Comparison of ENCODE assay signal across 23 mouse cellular contexts in the genomic region with DNA sequence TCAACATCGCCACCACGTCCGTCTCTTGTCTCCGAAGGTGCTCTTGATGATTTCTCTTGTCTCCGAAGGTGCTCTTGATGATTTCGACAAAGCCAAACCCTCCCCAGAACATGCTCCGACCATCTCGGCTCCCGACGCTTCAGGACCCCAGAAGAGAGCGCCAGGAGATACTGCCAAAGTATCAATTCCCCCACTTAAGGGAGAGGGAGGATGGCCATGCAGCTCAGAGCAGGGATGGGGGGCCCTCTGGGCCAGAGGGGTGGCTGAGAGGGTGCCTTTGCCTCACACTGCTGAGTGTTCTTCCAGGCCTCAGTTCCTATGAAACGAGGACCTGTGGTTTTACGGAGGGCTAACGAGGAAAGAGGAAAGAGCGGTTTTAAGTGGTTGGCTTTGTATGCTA. TPM values are rescaled to one million over a fixed set of nuclear protein-coding genes. Genes with fewer than 3 reads are reported as not detected.
DNase-seq lines count a peak whose midpoint lies in the region; ATAC-seq and TF ChIP-seq lines count a peak whose summit lies in the region.
"Had no signal": no experiment of that assay in that cellular context is flagged by ENCODE, and none has a peak within 500 bp of the region (broad histone marks: within the 10 kb centered on the region; RNA-seq: fewer than 3 reads in every experiment).

No protein-coding gene starts in this region.

- DNase-seq in embryonic facial prominence, embryonic 10.5 days (ENCODE audit: low spot score): no peak
- DNase-seq in liver, postnatal 0 days: no peak
- no peak for DNase-seq in testis, postnatal 10 days (ENCODE audit: low spot score)
- DNase-seq in B cell, adult 2 months: no peak
- DNase-seq in ovary, postnatal 14 days (ENCODE audit: low spot score): no peak
- DNase-seq: adrenal gland, adult 8-10 months; adrenal gland, postnatal 25 days; cerebellum, adult 11-12 months; cerebellum, adult 8-10 months; cerebellum, postnatal 36 days; embryo, embryonic 11 days; gastrocnemius, adult 2 months; gastrocnemius, postnatal 14 days; heart, adult 18-20 months had no signal

- no peak for TF ChIP-seq EP300 in liver, postnatal 0 days (IDR thresholded peaks at IDR 0.05; ENCODE audit: low read depth)

- 0 out of 2 replicates have a peak overlapping the region, but pooled peaks have one; percentile 86 for H3K4me3 ChIP-seq in embryonic facial prominence, embryonic 15.5 days (replicated peaks)
- no peak overlapping the region for H3K4me3 ChIP-seq in embryonic facial prominence, embryonic 10.5 days
- no peak overlapping the region for H3K4me3 ChIP-seq in liver, postnatal 0 days (ENCODE audit: low read depth, low read length)
- no peak overlapping the region for H3K4me3 ChIP-seq in liver, embryonic 12.5 days
- peak overlapping the region; percentile 81 for H3K4me3 ChIP-seq in testis, adult 2 months (ENCODE audit: control insufficient read depth, low read depth, low read length)

- no peak for TF ChIP-seq POLR2A in testis, adult 2 months (IDR thresholded peaks at IDR 0.05; ENCODE audit: control insufficient read depth, low read depth, low read length)

- no peak for ATAC-seq in embryonic facial prominence, embryonic 15.5 days (ENCODE audit: insufficient number of reproducible peaks, low FRiP score, low TSS enrichment, low read depth)
- no peak for ATAC-seq in liver, postnatal 0 days
- ATAC-seq in liver, embryonic 12.5 days: no peak
- ATAC-seq: activated CD4-positive, CD25-positive, alpha-beta regulatory T cell, adult 4 months; forebrain, embryonic 14.5 days; forebrain, postnatal 0 days; hindbrain, embryonic 16.5 days had no signal

- no peaks in the 10 kb centered on the region for H3K27me3 ChIP-seq in embryonic facial prominence, embryonic 15.5 days
- H3K27me3 ChIP-seq in embryonic facial prominence, embryonic 10.5 days (replicated peaks; ENCODE audit: low read depth, poor library complexity, severe bottlenecking): no peaks in the 10 kb centered on the region
- no peaks in the 10 kb centered on the region for H3K27me3 ChIP-seq in liver, postnatal 0 days (ENCODE audit: insufficient read depth, low read length)
- H3K27me3 ChIP-seq in liver, embryonic 12.5 days (replicated peaks): no peaks in the 10 kb centered on the region
- no peaks in the 10 kb centered on the region for H3K27me3 ChIP-seq in testis, adult 2 months (ENCODE audit: control insufficient read depth, insufficient read depth, low read length)
- H3K27me3 ChIP-seq: CH12.LX; heart, embryonic 13.5 days had no signal

- WGBS in embryonic facial prominence, embryonic 15.5 days: 94% methylated on average over 15 of the region's 15 CpGs
- 95% methylated on average over 15 of the region's 15 CpGs for WGBS in embryonic facial prominence, embryonic 10.5 days
- 90% methylated on average over 15 of the region's 15 CpGs for WGBS in liver, postnatal 0 days (ENCODE audit: insufficient replicate concordance)
- WGBS in liver, embryonic 12.5 days (ENCODE audit: insufficient replicate concordance): 93% methylated on average over 15 of the region's 15 CpGs

- TF ChIP-seq CTCF in liver, postnatal 0 days (IDR thresholded peaks at IDR 0.05; ENCODE audit: low read depth): no peak
- TF ChIP-seq CTCF in testis, adult 2 months (IDR thresholded peaks at IDR 0.05; ENCODE audit: control insufficient read depth, insufficient read depth, insufficient replicate concordance, low read depth, low read length): no peak

- no peak overlapping the region for H3K27ac ChIP-seq in embryonic facial prominence, embryonic 15.5 days (replicated peaks)
- no peak overlapping the region for H3K27ac ChIP-seq in embryonic facial prominence, embryonic 10.5 days (replicated peaks)
- 0 out of 2 replicates have a peak overlapping the region, but pooled peaks have one; percentile 92 for H3K27ac ChIP-seq in liver, postnatal 0 days (ENCODE audit: low read depth)
- H3K27ac ChIP-seq in liver, embryonic 12.5 days: no peak overlapping the region
- H3K27ac ChIP-seq in testis, adult 2 months (ENCODE audit: control insufficient read depth, insufficient read depth, low read depth, low read length): no peak overlapping the region
- H3K27ac ChIP-seq: gastrocnemius, adult 2 months; heart, embryonic 13.5 days had no signal

- H3K4me2 ChIP-seq in embryonic facial prominence, embryonic 15.5 days (replicated peaks): no peak overlapping the region
- no peak overlapping the region for H3K4me2 ChIP-seq in liver, postnatal 0 days (ENCODE audit: low read depth, low read length)
- no peak overlapping the region for H3K4me2 ChIP-seq in liver, embryonic 12.5 days

- no peak overlapping the region for H3K9ac ChIP-seq in embryonic facial prominence, embryonic 15.5 days
- H3K9ac ChIP-seq in liver, postnatal 0 days (replicated peaks): no peak overlapping the region
- no peak overlapping the region for H3K9ac ChIP-seq in liver, embryonic 12.5 days
- H3K9ac ChIP-seq: forebrain, postnatal 0 days had no signal

- peaks cover 13% of the 10 kb centered on the region for H3K4me1 ChIP-seq in embryonic facial prominence, embryonic 15.5 days
- H3K4me1 ChIP-seq in embryonic facial prominence, embryonic 10.5 days: peaks cover 11% of the 10 kb centered on the region
- peaks cover 8% of the 10 kb centered on the region for H3K4me1 ChIP-seq in liver, postnatal 0 days (ENCODE audit: insufficient read depth)
- H3K4me1 ChIP-seq in liver, embryonic 12.5 days: peaks cover 17% of the 10 kb centered on the region
- peaks cover 3% of the 10 kb centered on the region for H3K4me1 ChIP-seq in testis, adult 2 months (ENCODE audit: control insufficient read depth, insufficient read depth, low read length)

- peaks cover 53% of the 10 kb centered on the region for H3K36me3 ChIP-seq in embryonic facial prominence, embryonic 15.5 days
- peaks cover 56% of the 10 kb centered on the region for H3K36me3 ChIP-seq in embryonic facial prominence, embryonic 10.5 days (replicated peaks)
- peaks cover 45% of the 10 kb centered on the region for H3K36me3 ChIP-seq in liver, postnatal 0 days (replicated peaks; ENCODE audit: insufficient read depth, low read length)
- H3K36me3 ChIP-seq in liver, embryonic 12.5 days: peaks cover 50% of the 10 kb centered on the region
- H3K36me3 ChIP-seq in testis, adult 2 months (ENCODE audit: control insufficient read depth, insufficient read depth, low read length): peaks cover 6% of the 10 kb centered on the region

- H3K9me3 ChIP-seq in embryonic facial prominence, embryonic 15.5 days (replicated peaks): no peaks in the 10 kb centered on the region
- H3K9me3 ChIP-seq in embryonic facial prominence, embryonic 10.5 days: no peaks in the 10 kb centered on the region
- no peaks in the 10 kb centered on the region for H3K9me3 ChIP-seq in liver, postnatal 0 days (ENCODE audit: low read length)
- H3K9me3 ChIP-seq in liver, embryonic 12.5 days (replicated peaks): no peaks in the 10 kb centered on the region
- H3K9me3 ChIP-seq: heart, embryonic 13.5 days had no signal

RNA-seq across cellular contexts. Expression of gene Pex19, which starts 2.0 kb away (rescaled TPM):
- 138 and 139 TPM in 2 replicates for polyA plus RNA-seq in embryonic facial prominence, embryonic 15.5 days (2015; fragmentation: Nextera tagmentation; extraction: Ambion mirVana)
- polyA plus RNA-seq in embryonic facial prominence, embryonic 10.5 days (2016; fragmentation: Nextera tagmentation; extraction: Ambion mirVana): 184 and 185 TPM in 2 replicates
- polyA plus RNA-seq in liver, postnatal 0 days (2015; fragmentation: Nextera tagmentation; extraction: Ambion mirVana): 85.9 and 91.7 TPM in 2 replicates
- 55.0 and 56.8 TPM in 2 replicates for polyA plus RNA-seq in liver, embryonic 12.5 days (2016; fragmentation: Nextera tagmentation; extraction: Ambion mirVana)
- polyA plus RNA-seq in testis, adult 2 months (2012; rRNA removed): 22.3 and 25.8 TPM in 2 replicates

RNA-seq across cellular contexts. Expression of gene Dcaf8, which starts 19.3 kb away (rescaled TPM):
- polyA plus RNA-seq in embryonic facial prominence, embryonic 15.5 days (2015; fragmentation: Nextera tagmentation; extraction: Ambion mirVana): 135 and 140 TPM in 2 replicates
- polyA plus RNA-seq in embryonic facial prominence, embryonic 10.5 days (2016; fragmentation: Nextera tagmentation; extraction: Ambion mirVana): 130 and 141 TPM in 2 replicates
- polyA plus RNA-seq in liver, postnatal 0 days (2015; fragmentation: Nextera tagmentation; extraction: Ambion mirVana): 43.0 and 48.3 TPM in 2 replicates
- 77.8 and 82.3 TPM in 2 replicates for polyA plus RNA-seq in liver, embryonic 12.5 days (2016; fragmentation: Nextera tagmentation; extraction: Ambion mirVana)
- polyA plus RNA-seq in testis, adult 2 months (2012; rRNA removed): 53.2 and 55.6 TPM in 2 replicates

RNA-seq across cellular contexts. Expression of gene Ncstn, which starts 46.0 kb away (rescaled TPM):
- polyA plus RNA-seq in embryonic facial prominence, embryonic 15.5 days (2015; fragmentation: Nextera tagmentation; extraction: Ambion mirVana): 117 and 121 TPM in 2 replicates
- polyA plus RNA-seq in embryonic facial prominence, embryonic 10.5 days (2016; fragmentation: Nextera tagmentation; extraction: Ambion mirVana): 92.1 and 98.5 TPM in 2 replicates
- 36.7 and 41.8 TPM in 2 replicates for polyA plus RNA-seq in liver, postnatal 0 days (2015; fragmentation: Nextera tagmentation; extraction: Ambion mirVana)
- polyA plus RNA-seq in liver, embryonic 12.5 days (2016; fragmentation: Nextera tagmentation; extraction: Ambion mirVana): 45.6 and 47.8 TPM in 2 replicates
- 60.5 and 77.9 TPM in 2 replicates for polyA plus RNA-seq in testis, adult 2 months (2012; rRNA removed)

RNA-seq across cellular contexts. Expression of gene Copa, which starts 46.2 kb away (rescaled TPM):
- 231 and 235 TPM in 2 replicates for polyA plus RNA-seq in embryonic facial prominence, embryonic 15.5 days (2015; fragmentation: Nextera tagmentation; extraction: Ambion mirVana)
- polyA plus RNA-seq in embryonic facial prominence, embryonic 10.5 days (2016; fragmentation: Nextera tagmentation; extraction: Ambion mirVana): 185 and 189 TPM in 2 replicates
- polyA plus RNA-seq in liver, postnatal 0 days (2015; fragmentation: Nextera tagmentation; extraction: Ambion mirVana): 50.2 and 55.4 TPM in 2 replicates
- 92.8 and 96.5 TPM in 2 replicates for polyA plus RNA-seq in liver, embryonic 12.5 days (2016; fragmentation: Nextera tagmentation; extraction: Ambion mirVana)
- 28.1 and 33.1 TPM in 2 replicates for polyA plus RNA-seq in testis, adult 2 months (2012; rRNA removed)

Comparison
In these comparisons a context has a peak if more than half of its experiments do, and no peak if none do; other contexts are left out.
1. H3K4me3 ChIP-seq: peak in embryonic facial prominence, embryonic 15.5 days (single experiment) and testis, adult 2 months (single experiment); none in embryonic facial prominence, embryonic 10.5 days (single experiment), liver, postnatal 0 days (single experiment) and liver, embryonic 12.5 days (single experiment).